Mouse (Mus musculus): Measurements from ENCODE around the gene S1pr3.

- TF ChIP-seq CTCF (conservative IDR thresholded peaks at IDR 0.05; ENCODE audit: low read length) (no peak), POU5F1 (IDR thresholded peaks at IDR 0.05; ENCODE audit: borderline replicate concordance, low read length) (no peak), NANOG (IDR thresholded peaks at IDR 0.05; ENCODE audit: borderline replicate concordance, low read length) (no peak)
These were observed 47.9 kb upstream of the S1pr3 start for GRCm38 (mm10) chr13:51360441-51360962.
